Mouse (Mus musculus): ENCODE data around the gene Hoxa6.

- TF ChIP-seq CTCF (IDR thresholded peaks at IDR 0.05; ENCODE audit: low read depth) (no peak), EP300 (optimal IDR thresholded peaks at IDR 0.05) (no peak)
These were observed 38.2 kb downstream of the Hoxa6 start for GRCm38 (mm10) chr6:52170166-52170897.
